Mouse (Mus musculus): ENCODE measurements around the gene Pfn2. TPM values are rescaled to one million over a fixed set of nuclear protein-coding genes. Genes with fewer than 3 reads are reported as not detected.
"Not testable (repeated sequence)": the region's sequence is repeated elsewhere in the genome, so short reads cannot be mapped to it uniquely, and the experiment has no call there.

The Pfn2 gene
- polyA plus RNA-seq, 2 experiments: 3.1 to 4.1 TPM

DNA sequence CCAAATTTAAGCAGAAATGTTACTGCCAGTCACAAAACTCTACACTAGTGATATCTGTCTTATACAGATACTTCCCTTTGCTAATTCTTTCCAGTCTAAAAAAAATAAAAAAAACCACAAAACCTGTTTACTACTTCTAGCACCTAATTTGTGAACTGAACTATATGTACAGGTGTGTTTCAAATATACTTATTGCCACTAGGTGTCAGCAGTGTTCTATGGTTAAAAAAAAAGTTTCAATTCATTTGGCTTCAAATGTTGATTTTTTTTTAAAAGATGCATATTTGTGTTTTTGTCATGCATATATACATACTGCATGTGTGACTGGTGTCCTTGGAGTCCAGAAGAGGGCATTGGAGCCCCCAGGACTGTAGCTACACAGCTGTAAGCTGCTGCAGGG, 4.1 kb downstream of the Pfn2 start:
- Histone ChIP-seq H3K9ac (replicated peaks) (no peak overlapping the region), H3K36me3 (replicated peaks; ENCODE audit: control insufficient read depth, insufficient read depth, low read depth) (no peaks in the 10 kb centered on the region), H3K4me3 (ENCODE audit: insufficient read depth in 1 of 2, low read depth in 2 of 2, low read length in 2 of 2) (no peak overlapping the region), H3K4me2 (ENCODE audit: low read depth) (no peak overlapping the region), H3K27me3 (ENCODE audit: control insufficient read depth, insufficient read depth, low read length) (peaks cover 29% of the 10 kb centered on the region), H3K27ac (no peak overlapping the region), H3K4me1 (replicated peaks; ENCODE audit: control insufficient read depth in 2 of 2, insufficient read depth in 2 of 2, low read length in 1 of 2) (no peaks in the 10 kb centered on the region), H3K9me3 (ENCODE audit: control insufficient read depth, low read length) (no peaks in the 10 kb centered on the region)
- ATAC-seq (ENCODE audit: insufficient read depth) (no peak), DNase-seq (ENCODE audit: low read depth in 3 of 3, low spot score in 3 of 3) (no peak)
- TF ChIP-seq CTCF (IDR thresholded peaks at IDR 0.05; ENCODE audit: low read depth) (peak; percentile 42), EP300 (IDR thresholded peaks at IDR 0.05; ENCODE audit: low read depth) (no peak)

DNA sequence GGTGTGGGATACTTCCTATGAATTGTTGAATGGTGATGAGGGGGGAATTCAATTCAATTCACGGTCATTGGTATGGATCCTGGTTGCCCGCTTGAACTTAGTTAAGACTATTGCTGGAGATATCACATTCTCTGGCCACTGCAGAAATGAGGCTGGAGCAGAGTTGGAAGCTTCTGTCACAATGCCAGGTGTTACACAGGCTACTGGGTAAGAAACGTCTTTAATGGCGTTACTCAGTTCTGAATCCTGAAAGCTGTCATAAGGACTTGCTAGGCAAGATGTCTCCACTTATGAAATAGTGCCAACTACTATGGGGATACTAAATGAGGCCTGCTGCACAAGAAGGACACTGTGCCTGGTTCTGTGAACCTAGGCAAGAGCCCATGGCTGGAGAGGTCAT, 11.0 kb downstream of the Pfn2 start:
- 82% methylated on average over 4 of the region's 4 CpGs for whole genome bisulfite sequencing (ENCODE audit: insufficient replicate concordance)
- no peak overlapping the region for H3K27ac ChIP-seq
- TF ChIP-seq CTCF (IDR thresholded peaks at IDR 0.05; ENCODE audit: low read depth) (no peak), EP300 (IDR thresholded peaks at IDR 0.05; ENCODE audit: low read depth) (no peak)
- DNase-seq (ENCODE audit: low read depth in 3 of 3, low spot score in 3 of 3): no peak
- no peak for ATAC-seq (ENCODE audit: insufficient read depth)
- no peaks in the 10 kb centered on the region for H3K36me3 ChIP-seq (replicated peaks; ENCODE audit: control insufficient read depth, insufficient read depth, low read depth)
- no peaks in the 10 kb centered on the region for H3K9me3 ChIP-seq (ENCODE audit: control insufficient read depth, low read length)
- no peak overlapping the region for H3K4me2 ChIP-seq (ENCODE audit: low read depth)
- no peaks in the 10 kb centered on the region for H3K4me1 ChIP-seq (replicated peaks; ENCODE audit: control insufficient read depth in 2 of 2, insufficient read depth in 2 of 2, low read length in 1 of 2)
- H3K4me3 ChIP-seq (ENCODE audit: insufficient read depth in 1 of 2, low read depth in 2 of 2, low read length in 2 of 2): no peak overlapping the region
- H3K27me3 ChIP-seq (ENCODE audit: control insufficient read depth, insufficient read depth, low read length): no peaks in the 10 kb centered on the region
- H3K9ac ChIP-seq (replicated peaks): no peak overlapping the region

DNA sequence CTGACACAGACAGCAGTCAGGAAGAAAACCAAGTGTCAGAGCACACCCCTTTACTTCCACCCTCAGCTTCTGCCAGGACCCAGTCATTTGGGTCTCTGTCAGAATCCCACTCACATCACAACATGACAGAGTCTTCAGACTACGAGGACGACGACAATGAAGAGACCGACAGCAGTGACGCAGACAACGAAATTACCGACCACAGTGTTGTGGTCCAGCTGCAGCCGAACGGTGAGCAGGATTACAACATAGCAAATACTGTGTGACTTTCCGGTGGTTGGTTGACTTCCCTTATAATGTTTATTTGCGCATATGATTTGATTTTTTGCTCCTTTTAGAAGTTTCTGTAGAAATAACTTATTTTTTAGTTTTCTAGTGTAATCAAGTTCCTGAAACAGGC, 14.3 kb downstream of the Pfn2 start:
- DNase-seq (ENCODE audit: low read depth in 3 of 3, low spot score in 3 of 3) (no peak), ATAC-seq (ENCODE audit: insufficient read depth) (no peak)
- Histone ChIP-seq H3K36me3 (replicated peaks; ENCODE audit: control insufficient read depth, insufficient read depth, low read depth) (no peaks in the 10 kb centered on the region), H3K4me2 (ENCODE audit: low read depth) (no peak overlapping the region), H3K4me3 (ENCODE audit: insufficient read depth in 1 of 2, low read depth in 2 of 2, low read length in 2 of 2) (no peak overlapping the region), H3K4me1 (replicated peaks; ENCODE audit: control insufficient read depth in 2 of 2, insufficient read depth in 2 of 2, low read length in 1 of 2) (no peaks in the 10 kb centered on the region), H3K27ac (no peak overlapping the region), H3K27me3 (ENCODE audit: control insufficient read depth, insufficient read depth, low read length) (no peaks in the 10 kb centered on the region), H3K9me3 (ENCODE audit: control insufficient read depth, low read length) (no peaks in the 10 kb centered on the region), H3K9ac (replicated peaks) (no peak overlapping the region)
- WGBS (ENCODE audit: insufficient replicate concordance): 75% methylated on average over 11 of the region's 11 CpGs
- TF ChIP-seq CTCF (IDR thresholded peaks at IDR 0.05; ENCODE audit: low read depth) (no peak), EP300 (IDR thresholded peaks at IDR 0.05; ENCODE audit: low read depth) (no peak)

DNA sequence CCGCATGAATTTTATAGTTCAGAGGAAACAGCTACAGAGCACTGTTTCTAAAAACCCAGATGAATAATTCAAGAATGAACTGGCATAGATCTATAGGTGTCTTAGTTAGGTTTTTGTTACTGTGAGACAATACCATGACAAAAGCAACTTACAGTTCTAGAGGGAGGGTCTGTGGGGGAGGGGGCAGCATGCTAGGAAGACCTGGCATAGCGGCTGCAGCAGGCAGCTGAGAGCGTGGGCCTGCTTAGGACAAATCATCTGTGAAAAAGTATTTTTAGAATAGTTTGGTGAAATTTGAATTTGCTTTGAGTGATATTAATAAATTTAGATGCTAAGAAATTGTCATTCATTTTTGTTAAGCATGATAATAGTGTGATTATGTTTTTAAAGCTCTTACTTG, 22.0 kb downstream of the Pfn2 start:
- DNase-seq (ENCODE audit: low read depth in 3 of 3, low spot score in 3 of 3) (no peak), ATAC-seq (ENCODE audit: insufficient read depth) (no peak)
- Histone ChIP-seq H3K27me3 (ENCODE audit: control insufficient read depth, insufficient read depth, low read length) (no peaks in the 10 kb centered on the region), H3K36me3 (replicated peaks; ENCODE audit: control insufficient read depth, insufficient read depth, low read depth) (no peaks in the 10 kb centered on the region), H3K4me3 (ENCODE audit: insufficient read depth in 1 of 2, low read depth in 2 of 2, low read length in 2 of 2) (no peak overlapping the region), H3K4me2 (ENCODE audit: low read depth) (no peak overlapping the region), H3K27ac (no peak overlapping the region), H3K4me1 (replicated peaks; ENCODE audit: control insufficient read depth in 2 of 2, insufficient read depth in 2 of 2, low read length in 1 of 2) (no peaks in the 10 kb centered on the region), H3K9ac (replicated peaks) (no peak overlapping the region), H3K9me3 (ENCODE audit: control insufficient read depth, low read length) (no peaks in the 10 kb centered on the region)
- TF ChIP-seq EP300 (IDR thresholded peaks at IDR 0.05; ENCODE audit: low read depth) (no peak), CTCF (IDR thresholded peaks at IDR 0.05; ENCODE audit: low read depth) (no peak)
- WGBS (ENCODE audit: insufficient replicate concordance): 77% methylated on average over 3 of the region's 3 CpGs

DNA sequence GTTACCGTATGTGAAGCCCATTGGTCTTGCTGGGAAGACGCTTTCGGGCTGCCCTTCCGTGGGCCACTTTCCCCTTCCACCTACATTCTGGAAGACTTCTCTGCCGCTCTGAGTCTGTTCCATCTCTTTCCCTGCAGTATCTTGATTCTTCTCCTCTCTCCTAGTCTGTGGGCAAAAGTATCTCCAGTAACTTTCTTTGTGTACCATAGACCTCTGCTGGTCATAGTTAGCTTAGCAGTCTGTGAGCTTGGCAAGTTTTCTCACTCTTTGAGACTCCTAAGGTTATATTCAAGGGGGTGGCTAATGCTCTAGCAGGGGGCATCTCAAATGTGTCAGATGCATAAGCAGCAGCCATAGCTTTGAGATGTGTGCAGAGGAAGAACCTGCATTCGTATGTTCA, 32.4 kb downstream of the Pfn2 start:
- TF ChIP-seq EP300 (IDR thresholded peaks at IDR 0.05; ENCODE audit: low read depth): no peak
- TF ChIP-seq CTCF (IDR thresholded peaks at IDR 0.05; ENCODE audit: low read depth): peak; percentile 9; the same call in 1 of the 2 replicates
- WGBS (ENCODE audit: insufficient replicate concordance): 72% methylated on average over 6 of the region's 6 CpGs
- Histone ChIP-seq H3K4me3 (ENCODE audit: insufficient read depth in 1 of 2, low read depth in 2 of 2, low read length in 2 of 2) (no peak overlapping the region), H3K9ac (replicated peaks) (no peak overlapping the region), H3K4me2 (ENCODE audit: low read depth) (no peak overlapping the region), H3K9me3 (ENCODE audit: control insufficient read depth, low read length) (no peaks in the 10 kb centered on the region), H3K4me1 (replicated peaks; ENCODE audit: control insufficient read depth in 2 of 2, insufficient read depth in 2 of 2, low read length in 1 of 2) (no peaks in the 10 kb centered on the region), H3K27ac (no peak overlapping the region), H3K27me3 (ENCODE audit: control insufficient read depth, insufficient read depth, low read length) (no peaks in the 10 kb centered on the region), H3K36me3 (replicated peaks; ENCODE audit: control insufficient read depth, insufficient read depth, low read depth) (no peaks in the 10 kb centered on the region)
- ATAC-seq (ENCODE audit: insufficient read depth) (no peak), DNase-seq (ENCODE audit: low read depth in 3 of 3, low spot score in 3 of 3) (no peak)

DNA sequence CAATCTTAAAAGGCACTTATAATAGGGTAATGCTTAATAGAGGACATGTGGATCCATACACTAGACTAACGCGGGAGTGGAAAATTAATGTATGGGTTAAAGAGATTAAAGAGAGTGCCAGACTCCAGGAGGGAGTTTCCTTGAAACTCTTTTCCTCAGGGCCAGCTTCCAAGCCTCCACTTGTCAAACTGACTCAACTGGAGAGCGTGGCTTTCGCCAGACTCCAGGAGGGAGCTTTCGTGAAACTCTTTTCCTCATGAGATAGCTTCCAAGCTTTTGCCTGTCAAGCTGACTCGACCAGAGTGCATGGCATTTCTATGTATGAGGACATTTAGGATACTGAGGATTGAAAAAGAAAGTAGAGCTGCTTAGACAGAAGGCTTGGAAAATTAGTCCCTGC, 52.8 kb downstream of the Pfn2 start:
- not testable (repeated sequence) for ATAC-seq (ENCODE audit: insufficient read depth); H3K4me3 ChIP-seq (ENCODE audit: insufficient read depth in 1 of 2, low read depth in 2 of 2, low read length in 2 of 2); H3K9ac ChIP-seq (replicated peaks); H3K4me2 ChIP-seq (ENCODE audit: low read depth); DNase-seq (ENCODE audit: low read depth in 3 of 3, low spot score in 3 of 3); H3K36me3 ChIP-seq (replicated peaks; ENCODE audit: control insufficient read depth, insufficient read depth, low read depth); H3K9me3 ChIP-seq (ENCODE audit: control insufficient read depth, low read length); H3K4me1 ChIP-seq (replicated peaks; ENCODE audit: control insufficient read depth in 2 of 2, insufficient read depth in 2 of 2, low read length in 1 of 2); H3K27me3 ChIP-seq (ENCODE audit: control insufficient read depth, insufficient read depth, low read length); H3K27ac ChIP-seq
- WGBS (ENCODE audit: insufficient replicate concordance): 64% methylated on average over 6 of the region's 6 CpGs

Other genes starting within 250 kb of the Pfn2 start
- 13.8 and 19.5 TPM in 2 replicates for gene Commd2, start 196.4 kb downstream of the Pfn2 start, polyA plus RNA-seq (2012; rRNA removed)
- gene Commd2, start 196.4 kb downstream of the Pfn2 start, polyA plus RNA-seq (2014; fragmentation: Nextera tagmentation; extraction: Ambion mirVana): 42.2 and 43.6 TPM in 2 replicates
- gene Ankub1, start 155.3 kb downstream of the Pfn2 start, polyA plus RNA-seq (2012; rRNA removed): 0.01 TPM in 1 of 2 replicates, not detected in the other
- not detected in 2 replicates for gene Ankub1, start 155.3 kb downstream of the Pfn2 start, polyA plus RNA-seq (2014; fragmentation: Nextera tagmentation; extraction: Ambion mirVana)
- gene Rnf13, start 112.0 kb downstream of the Pfn2 start, polyA plus RNA-seq (2012; rRNA removed): 7.1 and 9.7 TPM in 2 replicates
- gene Rnf13, start 112.0 kb downstream of the Pfn2 start, polyA plus RNA-seq (2014; fragmentation: Nextera tagmentation; extraction: Ambion mirVana): 31.0 and 34.7 TPM in 2 replicates

All from liver, embryonic 14.5 days (tissue).